Mouse (Mus musculus) forebrain, embryonic 14.5 days (tissue): ENCODE results near the gene Thada. TPM values are rescaled to one million over a fixed set of nuclear protein-coding genes. Genes with fewer than 3 reads are reported as not detected.
A peak's percentile ranks its signal among the peaks of the same experiment; 100 is the strongest.

Experiments
- ATAC-seq: fragments of 200-750 bp; cut with Nextera tagmentation; 2 replicates; pipeline ENCODE4 v1.8.0; 2017; ENCODE audit warnings: mild to moderate bottlenecking, moderate library complexity
- DNase-seq: peaks from one replicate; pipeline ENCODE4 v3.0.0-alpha.2; 2015; ENCODE audit warnings: low spot score
- H3K27ac ChIP-seq: fragments of 300-500 bp; sonication (generic); 2 replicates; pipeline ENCODE4 v1.5.1; 2014; ENCODE audit warnings: low read depth, mild to moderate bottlenecking, control low read depth, low read length, moderate library complexity
- H3K27me3 ChIP-seq: fragments of 300-500 bp; sonication (generic); replicated peaks from 2 replicates; pipeline ENCODE4 v1.6.1; 2014; ENCODE audit warnings: low read length, control low read depth, mixed read lengths; ENCODE audit not compliant: control insufficient read depth, insufficient read depth
- H3K36me3 ChIP-seq: fragments of 300-500 bp; sonication (generic); 2 replicates; pipeline ENCODE4 v1.6.1; 2014; ENCODE audit warnings: low read length, control low read depth; ENCODE audit not compliant: control insufficient read depth, insufficient read depth
- H3K4me1 ChIP-seq: fragments of 300-500 bp; sonication (generic); 2 replicates; pipeline ENCODE4 v1.6.1; 2014; ENCODE audit warnings: antibody characterized with exemption, low read length, control low read depth; ENCODE audit not compliant: control insufficient read depth, insufficient read depth
- H3K4me2 ChIP-seq: fragments of 300-500 bp; sonication (generic); 2 replicates; pipeline ENCODE4 v1.6.1; 2014; ENCODE audit warnings: mild to moderate bottlenecking, control low read depth, low read length
- H3K4me3 ChIP-seq: fragments of 300-500 bp; sonication (generic); 2 replicates; pipeline ENCODE4 v1.5.1; 2014; ENCODE audit warnings: low read depth, low read length, control low read depth
- H3K9ac ChIP-seq: fragments of 300-500 bp; sonication (generic); 2 replicates; pipeline ENCODE4 v1.6.1; 2014; ENCODE audit warnings: mild to moderate bottlenecking, low read length, control low read depth, moderate library complexity
- H3K9me3 ChIP-seq: fragments of 300-500 bp; sonication (generic); replicated peaks from 2 replicates; pipeline ENCODE4 v1.6.1; 2016; ENCODE audit warnings: low read length, control low read depth, mixed read lengths; ENCODE audit not compliant: control insufficient read depth
- WGBS: fragments of 180-500 bp; shearing (Covaris S2); extraction: QIAGEN DNeasy Blood & Tissue Kit; methylation state at CpG from one replicate; pipeline ENCODE4 v1.1.7; 2014; 5-methylcytosine and 5-hydroxymethylcytosine counted together
- polyA plus RNA-seq: library from polyadenylated mRNA; unstranded; fragments of >200 nt; fragmentation: Nextera tagmentation; extraction: Ambion mirVana; gene quantifications from 2 replicates; pipeline ENCODE4 v1.2.1, GENCODE M21; 2014

The Thada gene
- polyA plus RNA-seq, 1 experiment from 2014 or later = 4.0 TPM

DNA sequence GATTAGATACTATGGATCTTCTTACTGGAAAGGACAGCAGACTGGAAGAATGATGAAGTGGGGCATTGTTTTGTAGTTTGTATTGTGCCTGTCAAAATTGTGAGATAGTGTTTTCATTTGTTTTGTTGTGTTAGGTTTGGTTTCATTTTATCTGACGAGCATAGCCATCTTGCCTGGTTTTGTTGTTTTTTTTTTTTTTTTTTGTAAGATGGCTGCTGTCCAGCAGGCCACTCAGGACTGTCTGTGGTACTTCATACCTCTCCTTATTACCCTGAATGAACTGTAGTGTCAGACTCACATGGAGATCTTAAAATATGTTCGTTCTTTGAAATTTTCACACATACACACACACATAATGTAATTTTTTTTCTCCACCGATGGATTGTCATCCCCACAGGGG is 36.3 kb upstream of the Thada start:
- ATAC-seq = no peak
- DNase-seq = no peak
- Histone ChIP-seq H3K4me3 (no peak overlapping the region), H3K4me1 (0 out of 2 replicates have a peak, but pooled peaks cover 2% of the 10 kb centered on the region), H3K9ac (no peak overlapping the region), H3K4me2 (no peak overlapping the region), H3K27me3 (no peaks in the 10 kb centered on the region), H3K27ac (no peak overlapping the region), H3K36me3 (no peaks in the 10 kb centered on the region), H3K9me3 (no peaks in the 10 kb centered on the region)
- WGBS = 79% methylated on average over 3 of the region's 3 CpGs

DNA sequence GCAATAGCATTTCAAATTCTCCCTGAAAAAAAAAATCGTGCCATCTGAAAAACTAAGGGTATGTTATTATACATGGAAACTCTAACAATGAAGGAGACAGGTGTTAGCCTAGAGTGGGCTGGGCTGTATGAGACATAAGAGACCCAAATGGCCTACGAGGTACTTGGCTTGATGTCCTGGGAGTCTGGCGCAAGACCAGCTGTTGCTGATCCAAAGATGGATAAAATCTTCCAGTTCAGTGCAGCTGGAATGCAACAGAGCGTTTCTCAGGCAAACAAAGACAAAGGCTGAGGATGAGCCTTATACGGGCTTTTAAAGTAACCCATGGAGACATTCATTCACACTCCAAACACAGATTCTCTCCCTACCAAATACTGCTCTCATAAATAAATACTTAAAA is 32.6 kb upstream of the Thada start:
- Histone ChIP-seq H3K4me1 (0 out of 2 replicates have a peak, but pooled peaks cover 2% of the 10 kb centered on the region), H3K4me2 (no peak overlapping the region), H3K4me3 (no peak overlapping the region), H3K9me3 (no peaks in the 10 kb centered on the region), H3K27ac (no peak overlapping the region), H3K27me3 (no peaks in the 10 kb centered on the region), H3K36me3 (no peaks in the 10 kb centered on the region), H3K9ac (no peak overlapping the region)
- DNase-seq = peak; percentile 48
- ATAC-seq = no peak
- WGBS = 27% methylated on average over 5 of the region's 5 CpGs

GRCm38 (mm10) chr17:84497972-84498604 is 32.1 kb upstream of the Thada start:
- WGBS = 67% methylated on average over 3 of the region's 3 CpGs
- DNase-seq = no peak
- Histone ChIP-seq H3K4me2 (no peak overlapping the region), H3K4me3 (no peak overlapping the region), H3K9me3 (no peaks in the 10 kb centered on the region), H3K27ac (no peak overlapping the region), H3K36me3 (no peaks in the 10 kb centered on the region), H3K4me1 (0 out of 2 replicates have a peak, but pooled peaks cover 2% of the 10 kb centered on the region), H3K27me3 (no peaks in the 10 kb centered on the region), H3K9ac (no peak overlapping the region)
- no peak for ATAC-seq

DNA sequence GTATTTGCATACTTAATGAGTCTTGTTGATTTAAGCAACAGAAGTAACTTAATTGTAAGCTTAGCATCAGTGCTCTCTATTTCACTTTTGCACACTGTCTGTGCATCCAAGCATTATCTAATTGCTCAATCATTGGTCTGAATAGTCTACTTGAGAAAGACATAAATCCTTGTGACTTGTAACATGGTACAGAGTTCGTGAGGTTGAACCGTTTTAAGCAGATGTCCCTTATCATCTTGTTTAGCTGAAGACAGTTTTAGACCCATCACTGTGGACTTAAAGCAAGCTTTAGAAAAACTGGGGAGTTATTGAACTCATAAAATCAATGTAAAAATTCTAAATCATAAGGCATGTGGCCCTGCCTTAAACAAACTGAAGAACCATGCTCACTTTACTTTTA is 31.6 kb upstream of the Thada start:
- DNase-seq (no peak), ATAC-seq (no peak)
- Histone ChIP-seq H3K4me3 (no peak overlapping the region), H3K27me3 (no peaks in the 10 kb centered on the region), H3K4me2 (no peak overlapping the region), H3K9me3 (no peaks in the 10 kb centered on the region), H3K36me3 (no peaks in the 10 kb centered on the region), H3K27ac (no peak overlapping the region), H3K9ac (no peak overlapping the region), H3K4me1 (0 out of 2 replicates have a peak, but pooled peaks cover 2% of the 10 kb centered on the region)
- 64% methylated on average over 2 of the region's 2 CpGs for WGBS

GRCm38 (mm10) chr17:84497026-84497425 is 31.0 kb upstream of the Thada start:
- no peak overlapping the region for H3K9ac ChIP-seq
- WGBS = 78% methylated on average over 5 of the region's 5 CpGs
- ATAC-seq (no peak), DNase-seq (no peak)
- H3K4me2 ChIP-seq = no peak overlapping the region
- no peak overlapping the region for H3K27ac ChIP-seq
- H3K4me3 ChIP-seq = no peak overlapping the region
- no peaks in the 10 kb centered on the region for H3K9me3 ChIP-seq
- H3K36me3 ChIP-seq = no peaks in the 10 kb centered on the region
- H3K27me3 ChIP-seq = no peaks in the 10 kb centered on the region
- 0 out of 2 replicates have a peak, but pooled peaks cover 2% of the 10 kb centered on the region for H3K4me1 ChIP-seq

- Histone ChIP-seq H3K9ac (no peak overlapping the region), H3K9me3 (no peaks in the 10 kb centered on the region), H3K27ac (no peak overlapping the region), H3K4me1 (no peaks in the 10 kb centered on the region), H3K4me2 (no peak overlapping the region), H3K27me3 (no peaks in the 10 kb centered on the region), H3K4me3 (no peak overlapping the region), H3K36me3 (no peaks in the 10 kb centered on the region)
- DNase-seq (peak; percentile 66), ATAC-seq (no peak; the same call in 1 of the 2 replicates)
- WGBS = 19% methylated on average over 5 of the region's 5 CpGs
These were observed 26.4 kb upstream of the Thada start for GRCm38 (mm10) chr17:84492255-84492880.

DNA sequence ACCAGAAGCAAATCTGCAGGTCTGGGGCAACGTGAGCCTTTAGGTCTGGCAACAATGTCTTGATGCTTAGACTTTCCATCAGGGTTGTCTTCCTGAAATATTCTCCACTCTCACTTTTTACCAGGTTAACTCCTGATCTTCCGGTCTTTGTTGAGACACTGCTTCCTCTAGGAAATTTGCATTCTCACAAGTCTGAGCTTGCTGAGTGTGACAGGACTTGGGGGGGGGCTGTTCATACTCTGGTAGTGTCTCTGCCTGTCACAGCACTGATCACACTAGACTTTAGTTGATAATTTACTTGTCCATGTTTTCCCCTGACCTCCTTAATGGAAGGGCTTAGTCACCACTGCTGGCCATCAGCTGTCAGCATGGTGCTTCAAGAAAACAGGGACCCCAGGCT is 21.4 kb upstream of the Thada start:
- Histone ChIP-seq H3K27me3 (no peaks in the 10 kb centered on the region), H3K4me3 (no peak overlapping the region), H3K4me1 (no peaks in the 10 kb centered on the region), H3K4me2 (no peak overlapping the region), H3K9ac (no peak overlapping the region), H3K9me3 (no peaks in the 10 kb centered on the region), H3K36me3 (no peaks in the 10 kb centered on the region), H3K27ac (no peak overlapping the region)
- DNase-seq (no peak), ATAC-seq (no peak)
- WGBS = 91% methylated on average over 2 of the region's 2 CpGs

- Histone ChIP-seq H3K27ac (no peak overlapping the region), H3K4me3 (no peak overlapping the region), H3K36me3 (no peaks in the 10 kb centered on the region), H3K27me3 (no peaks in the 10 kb centered on the region), H3K9ac (no peak overlapping the region), H3K9me3 (no peaks in the 10 kb centered on the region), H3K4me2 (no peak overlapping the region), H3K4me1 (no peaks in the 10 kb centered on the region)
- ATAC-seq (no peak), DNase-seq (no peak)
- WGBS = 68% methylated on average over 6 of the region's 6 CpGs
These were observed 17.8 kb upstream of the Thada start for GRCm38 (mm10) chr17:84483673-84484320.

DNA sequence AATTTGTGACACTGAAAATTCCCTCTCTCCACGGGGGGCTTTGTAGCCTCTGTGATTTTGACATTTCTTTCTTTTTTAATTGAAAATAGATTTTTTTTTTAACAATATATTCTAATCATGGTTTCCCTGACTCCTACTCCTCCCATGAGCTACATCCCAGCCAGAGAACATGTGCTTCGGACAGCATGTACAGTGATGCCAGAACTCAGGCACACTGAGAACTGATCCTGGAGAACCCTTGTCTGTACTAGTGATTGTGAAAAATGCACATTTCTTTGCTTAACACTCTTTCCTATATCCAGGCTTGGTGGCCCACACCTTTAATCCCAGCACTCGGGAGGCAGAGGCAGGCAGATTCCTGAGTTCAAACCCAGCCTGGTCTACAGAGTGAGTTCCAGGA is 16.8 kb upstream of the Thada start:
- no peaks in the 10 kb centered on the region for H3K4me1 ChIP-seq
- ATAC-seq = no peak
- H3K9ac ChIP-seq = no peak overlapping the region
- DNase-seq = no peak
- no peaks in the 10 kb centered on the region for H3K9me3 ChIP-seq
- no peaks in the 10 kb centered on the region for H3K36me3 ChIP-seq
- no peaks in the 10 kb centered on the region for H3K27me3 ChIP-seq
- 84% methylated on average over 3 of the region's 3 CpGs for WGBS
- no peak overlapping the region for H3K4me2 ChIP-seq
- no peak overlapping the region for H3K27ac ChIP-seq
- H3K4me3 ChIP-seq = no peak overlapping the region
